Mouse (Mus musculus): ENCODE results near the gene Itgb1bp1. TPM values are rescaled to one million over a fixed set of nuclear protein-coding genes. Genes with fewer than 3 reads are reported as not detected.

The Itgb1bp1 gene
- polyA plus RNA-seq, 1 experiment from 2014 or later = 48.7 TPM

DNA sequence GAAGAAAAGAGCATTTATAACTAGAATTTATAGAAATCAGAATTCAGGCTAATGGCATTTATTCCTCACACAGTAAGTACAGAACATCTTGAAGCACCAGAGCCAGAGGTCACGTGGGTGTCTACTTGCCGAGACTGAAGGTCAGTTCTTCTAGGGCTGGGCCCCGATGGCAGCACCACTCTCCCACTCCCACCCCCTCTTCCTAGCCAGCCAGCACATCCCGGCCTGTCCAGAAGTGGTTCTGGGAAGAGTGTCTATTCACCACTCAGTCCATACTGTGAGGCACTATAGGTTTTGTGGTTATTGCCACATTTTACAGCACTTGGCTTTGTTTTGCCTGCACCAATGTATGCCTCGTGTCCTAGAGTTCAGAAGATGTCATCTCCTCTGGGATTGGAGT, 38.0 kb upstream of the Itgb1bp1 start:
- no peak overlapping the region for H3K9ac ChIP-seq (ENCODE audit: low read length)
- no peak overlapping the region for H3K4me3 ChIP-seq (ENCODE audit: low read depth, low read length)
- no peak overlapping the region for H3K27ac ChIP-seq (ENCODE audit: low read depth)
- DNase-seq (ENCODE audit: low spot score) (no peak), ATAC-seq (replicated peaks; ENCODE audit: low FRiP score, low TSS enrichment, low read depth) (no peak)
- no peak overlapping the region for H3K4me2 ChIP-seq (ENCODE audit: low read length)
- no peaks in the 10 kb centered on the region for H3K9me3 ChIP-seq (ENCODE audit: control insufficient read depth, low read length)
- H3K27me3 ChIP-seq (replicated peaks; ENCODE audit: control insufficient read depth, insufficient read depth, low read length) = no peaks in the 10 kb centered on the region
- H3K4me1 ChIP-seq (replicated peaks; ENCODE audit: control insufficient read depth, insufficient read depth, low read length) = no peaks in the 10 kb centered on the region
- peaks cover 75% of the 10 kb centered on the region for H3K36me3 ChIP-seq (ENCODE audit: control insufficient read depth, insufficient read depth, low read length)
- WGBS = 85% methylated on average over 5 of the region's 5 CpGs

DNA sequence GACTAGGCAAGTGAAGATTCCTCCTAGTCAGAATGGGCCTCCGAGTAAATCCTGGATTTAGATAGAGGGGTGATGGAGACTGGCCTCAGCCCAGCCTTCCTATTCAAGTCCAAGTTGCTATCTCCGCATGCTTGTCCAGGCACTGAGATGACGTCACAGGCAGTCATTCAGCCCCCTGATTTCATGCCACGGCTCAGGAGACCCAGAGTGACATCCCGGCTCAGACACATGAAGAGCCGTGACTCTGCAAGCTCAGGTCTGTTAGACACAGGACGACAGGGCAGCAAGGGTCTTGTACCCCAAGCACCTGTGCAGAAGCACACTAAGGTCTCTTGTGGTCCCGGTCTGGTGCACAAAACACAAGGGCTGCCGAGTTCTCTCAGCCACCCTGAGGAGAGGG, 36.8 kb upstream of the Itgb1bp1 start:
- Histone ChIP-seq H3K36me3 (ENCODE audit: control insufficient read depth, insufficient read depth, low read length) (peaks cover 65% of the 10 kb centered on the region), H3K9ac (ENCODE audit: low read length) (no peak overlapping the region), H3K9me3 (ENCODE audit: control insufficient read depth, low read length) (no peaks in the 10 kb centered on the region), H3K4me3 (ENCODE audit: low read depth, low read length) (no peak overlapping the region), H3K4me2 (ENCODE audit: low read length) (no peak overlapping the region), H3K27me3 (replicated peaks; ENCODE audit: control insufficient read depth, insufficient read depth, low read length) (no peaks in the 10 kb centered on the region), H3K27ac (ENCODE audit: low read depth) (no peak overlapping the region), H3K4me1 (replicated peaks; ENCODE audit: control insufficient read depth, insufficient read depth, low read length) (no peaks in the 10 kb centered on the region)
- DNase-seq (ENCODE audit: low spot score) (no peak), ATAC-seq (replicated peaks; ENCODE audit: low FRiP score, low TSS enrichment, low read depth) (no peak)
- WGBS = 85% methylated on average over 9 of the region's 9 CpGs

DNA sequence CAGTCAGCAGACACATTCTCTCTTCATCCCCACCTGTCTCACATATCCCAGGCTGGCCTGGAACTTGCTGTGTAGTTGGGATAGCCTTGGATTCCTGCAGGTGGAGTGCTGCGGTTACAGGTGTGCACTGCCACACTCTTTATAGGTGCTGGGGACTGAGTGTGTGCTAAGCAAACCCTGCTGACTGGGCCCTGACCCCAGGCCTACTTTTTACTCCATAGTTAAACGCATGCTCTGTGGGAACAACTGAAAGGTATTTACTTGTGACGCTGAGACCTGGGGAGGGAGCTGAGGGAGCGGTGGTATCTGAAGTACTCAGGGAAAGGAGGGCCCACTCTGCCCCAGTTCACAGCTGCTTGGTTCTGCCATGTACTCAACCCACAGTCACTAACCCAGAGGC, 36.2 kb upstream of the Itgb1bp1 start:
- WGBS = 80% methylated on average over 4 of the region's 4 CpGs
- no peak for DNase-seq (ENCODE audit: low spot score)
- 0 out of 2 replicates have a peak, but pooled peaks cover under 1% of the 10 kb centered on the region for H3K4me1 ChIP-seq (replicated peaks; ENCODE audit: control insufficient read depth, insufficient read depth, low read length)
- no peak overlapping the region for H3K27ac ChIP-seq (ENCODE audit: low read depth)
- no peak overlapping the region for H3K9ac ChIP-seq (ENCODE audit: low read length)
- no peak for ATAC-seq (replicated peaks; ENCODE audit: low FRiP score, low TSS enrichment, low read depth)
- H3K36me3 ChIP-seq (ENCODE audit: control insufficient read depth, insufficient read depth, low read length) = peaks cover 59% of the 10 kb centered on the region
- H3K4me2 ChIP-seq (ENCODE audit: low read length) = no peak overlapping the region
- no peaks in the 10 kb centered on the region for H3K27me3 ChIP-seq (replicated peaks; ENCODE audit: control insufficient read depth, insufficient read depth, low read length)
- no peaks in the 10 kb centered on the region for H3K9me3 ChIP-seq (ENCODE audit: control insufficient read depth, low read length)
- H3K4me3 ChIP-seq (ENCODE audit: low read depth, low read length) = no peak overlapping the region

DNA sequence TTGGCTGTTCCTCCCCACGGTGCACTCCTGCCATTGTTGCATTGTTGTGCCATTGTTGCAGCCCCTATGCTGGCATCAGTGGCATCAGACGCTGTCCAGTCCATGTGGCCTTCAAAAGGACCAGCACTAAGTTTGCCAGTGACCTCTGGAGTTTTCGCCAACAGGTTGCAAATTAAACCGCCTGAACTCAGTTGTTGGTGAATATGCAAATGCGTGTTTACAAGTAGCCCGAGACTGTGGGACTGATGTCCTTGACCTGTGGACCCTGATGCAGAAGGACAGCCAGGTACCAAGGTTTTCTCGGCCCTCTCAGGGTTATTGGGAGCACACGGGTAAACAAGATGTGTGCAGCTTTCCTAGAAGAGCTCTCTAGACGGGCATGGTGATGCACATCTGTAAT, 35.1 kb upstream of the Itgb1bp1 start:
- 80% methylated on average over 9 of the region's 9 CpGs for WGBS
- Histone ChIP-seq H3K4me1 (replicated peaks; ENCODE audit: control insufficient read depth, insufficient read depth, low read length) (peaks cover 3% of the 10 kb centered on the region; the same call in 1 of the 2 replicates), H3K4me3 (ENCODE audit: low read depth, low read length) (no peak overlapping the region), H3K27ac (ENCODE audit: low read depth) (no peak overlapping the region), H3K4me2 (ENCODE audit: low read length) (no peak overlapping the region), H3K9me3 (ENCODE audit: control insufficient read depth, low read length) (no peaks in the 10 kb centered on the region), H3K27me3 (replicated peaks; ENCODE audit: control insufficient read depth, insufficient read depth, low read length) (no peaks in the 10 kb centered on the region), H3K36me3 (ENCODE audit: control insufficient read depth, insufficient read depth, low read length) (peaks cover 52% of the 10 kb centered on the region), H3K9ac (ENCODE audit: low read length) (no peak overlapping the region)
- DNase-seq (ENCODE audit: low spot score) (no peak), ATAC-seq (replicated peaks; ENCODE audit: low FRiP score, low TSS enrichment, low read depth) (no peak)

DNA sequence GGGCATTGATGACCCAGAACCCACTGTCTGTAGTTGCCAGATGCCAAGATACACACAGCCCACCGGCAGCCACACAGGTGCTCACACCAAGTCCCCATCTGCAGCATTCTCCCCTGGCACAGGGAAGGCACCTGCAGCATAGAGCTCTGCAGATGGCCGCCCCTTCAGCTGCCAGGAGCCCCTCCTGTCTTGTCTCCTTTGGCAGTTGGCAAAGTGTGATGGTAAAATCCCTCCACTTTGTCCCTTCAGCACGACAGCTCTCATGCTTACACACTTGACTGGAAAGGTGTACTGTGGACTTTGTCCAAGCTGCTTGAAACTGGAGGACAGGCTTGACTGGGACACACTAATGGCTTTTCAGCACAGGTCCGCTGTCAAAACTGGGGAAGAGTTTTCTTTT, 34.2 kb upstream of the Itgb1bp1 start:
- Histone ChIP-seq H3K9me3 (ENCODE audit: control insufficient read depth, low read length) (no peaks in the 10 kb centered on the region), H3K4me3 (ENCODE audit: low read depth, low read length) (no peak overlapping the region), H3K4me1 (replicated peaks; ENCODE audit: control insufficient read depth, insufficient read depth, low read length) (peaks cover 3% of the 10 kb centered on the region; the same call in 1 of the 2 replicates), H3K9ac (ENCODE audit: low read length) (no peak overlapping the region), H3K4me2 (ENCODE audit: low read length) (no peak overlapping the region), H3K27me3 (replicated peaks; ENCODE audit: control insufficient read depth, insufficient read depth, low read length) (no peaks in the 10 kb centered on the region), H3K27ac (ENCODE audit: low read depth) (no peak overlapping the region), H3K36me3 (ENCODE audit: control insufficient read depth, insufficient read depth, low read length) (peaks cover 45% of the 10 kb centered on the region)
- WGBS = 79% methylated on average over 4 of the region's 4 CpGs
- DNase-seq (ENCODE audit: low spot score) = no peak
- no peak for ATAC-seq (replicated peaks; ENCODE audit: low FRiP score, low TSS enrichment, low read depth)

DNA sequence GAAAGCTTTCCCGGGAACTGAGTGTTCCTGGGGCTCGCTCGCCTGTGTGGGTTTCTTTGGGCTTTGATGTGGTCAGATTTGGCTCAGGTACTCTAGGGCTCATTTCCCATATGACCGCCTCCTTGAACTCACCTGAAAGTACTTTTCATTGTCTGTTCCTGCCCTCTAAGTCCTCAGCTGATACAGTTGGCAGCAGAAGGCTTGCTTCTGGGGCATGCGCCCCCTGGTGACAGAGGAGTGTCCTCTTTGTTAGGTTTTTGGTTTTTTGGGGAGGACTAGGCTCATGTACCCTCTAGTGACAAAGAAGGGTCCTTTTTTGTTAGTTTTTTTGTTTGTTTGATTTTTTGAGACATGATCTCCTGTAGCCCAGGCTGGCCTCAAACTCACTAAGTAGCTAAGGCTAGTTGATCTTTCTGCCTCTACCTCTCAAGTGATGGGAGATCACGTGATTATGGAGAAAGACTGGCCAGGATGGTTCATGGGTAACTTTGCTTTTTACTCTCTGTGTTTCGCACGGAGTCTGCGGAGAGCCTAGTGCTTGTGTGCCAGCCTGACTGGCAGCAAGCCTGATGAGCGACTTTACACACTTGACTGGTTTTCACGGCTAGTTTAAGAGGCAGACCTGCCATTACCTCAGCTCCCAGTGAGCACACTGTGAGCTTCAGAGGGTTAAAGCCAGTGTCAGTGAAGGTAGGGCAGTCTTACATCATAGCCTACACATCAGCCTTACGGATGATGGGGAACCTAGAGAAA, 32.2 kb upstream of the Itgb1bp1 start:
- peaks cover 47% of the 10 kb centered on the region for H3K36me3 ChIP-seq (ENCODE audit: control insufficient read depth, insufficient read depth, low read length)
- H3K9ac ChIP-seq (ENCODE audit: low read length) = no peak overlapping the region
- H3K4me2 ChIP-seq (ENCODE audit: low read length) = no peak overlapping the region
- no peaks in the 10 kb centered on the region for H3K27me3 ChIP-seq (replicated peaks; ENCODE audit: control insufficient read depth, insufficient read depth, low read length)
- DNase-seq (ENCODE audit: low spot score) = peak; percentile 75
- H3K4me3 ChIP-seq (ENCODE audit: low read depth, low read length) = no peak overlapping the region
- no peak for ATAC-seq (replicated peaks; ENCODE audit: low FRiP score, low TSS enrichment, low read depth)
- H3K9me3 ChIP-seq (ENCODE audit: control insufficient read depth, low read length) = no peaks in the 10 kb centered on the region
- 82% methylated on average over 12 of the region's 12 CpGs for WGBS
- peaks cover 3% of the 10 kb centered on the region; the same call in 1 of the 2 replicates for H3K4me1 ChIP-seq (replicated peaks; ENCODE audit: control insufficient read depth, insufficient read depth, low read length)
- H3K27ac ChIP-seq (ENCODE audit: low read depth) = no peak overlapping the region

DNA sequence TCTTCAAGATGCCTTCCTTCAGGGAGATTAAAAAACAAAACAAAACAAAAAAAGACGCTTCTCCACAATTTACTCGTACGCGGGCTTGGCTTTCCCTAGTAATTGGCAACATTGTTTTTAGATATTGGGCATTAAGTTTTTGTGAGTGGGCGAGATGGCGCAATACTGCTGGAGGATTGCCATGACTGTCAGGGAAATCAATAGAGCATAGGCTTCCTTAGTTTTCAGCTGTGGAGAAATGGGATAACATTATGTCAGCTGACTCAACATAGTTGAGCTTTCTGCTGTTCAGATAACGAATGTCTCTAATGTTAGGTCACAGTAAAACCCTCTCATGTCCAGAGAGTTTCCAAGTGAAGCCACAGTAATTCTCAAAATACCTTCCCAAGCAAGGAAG, 30.8 kb upstream of the Itgb1bp1 start:
- Histone ChIP-seq H3K4me1 (replicated peaks; ENCODE audit: control insufficient read depth, insufficient read depth, low read length) (peaks cover 3% of the 10 kb centered on the region; the same call in 1 of the 2 replicates), H3K36me3 (ENCODE audit: control insufficient read depth, insufficient read depth, low read length) (peaks cover 49% of the 10 kb centered on the region), H3K27me3 (replicated peaks; ENCODE audit: control insufficient read depth, insufficient read depth, low read length) (no peaks in the 10 kb centered on the region), H3K4me2 (ENCODE audit: low read length) (peak overlapping the region; percentile 44), H3K27ac (ENCODE audit: low read depth) (no peak overlapping the region), H3K9me3 (ENCODE audit: control insufficient read depth, low read length) (no peaks in the 10 kb centered on the region), H3K4me3 (ENCODE audit: low read depth, low read length) (peak overlapping the region; percentile 88), H3K9ac (ENCODE audit: low read length) (peak overlapping the region; percentile 68)
- DNase-seq (ENCODE audit: low spot score) (no peak), ATAC-seq (replicated peaks; ENCODE audit: low FRiP score, low TSS enrichment, low read depth) (no peak)
- 31% methylated on average over 7 of the region's 7 CpGs for WGBS

DNA sequence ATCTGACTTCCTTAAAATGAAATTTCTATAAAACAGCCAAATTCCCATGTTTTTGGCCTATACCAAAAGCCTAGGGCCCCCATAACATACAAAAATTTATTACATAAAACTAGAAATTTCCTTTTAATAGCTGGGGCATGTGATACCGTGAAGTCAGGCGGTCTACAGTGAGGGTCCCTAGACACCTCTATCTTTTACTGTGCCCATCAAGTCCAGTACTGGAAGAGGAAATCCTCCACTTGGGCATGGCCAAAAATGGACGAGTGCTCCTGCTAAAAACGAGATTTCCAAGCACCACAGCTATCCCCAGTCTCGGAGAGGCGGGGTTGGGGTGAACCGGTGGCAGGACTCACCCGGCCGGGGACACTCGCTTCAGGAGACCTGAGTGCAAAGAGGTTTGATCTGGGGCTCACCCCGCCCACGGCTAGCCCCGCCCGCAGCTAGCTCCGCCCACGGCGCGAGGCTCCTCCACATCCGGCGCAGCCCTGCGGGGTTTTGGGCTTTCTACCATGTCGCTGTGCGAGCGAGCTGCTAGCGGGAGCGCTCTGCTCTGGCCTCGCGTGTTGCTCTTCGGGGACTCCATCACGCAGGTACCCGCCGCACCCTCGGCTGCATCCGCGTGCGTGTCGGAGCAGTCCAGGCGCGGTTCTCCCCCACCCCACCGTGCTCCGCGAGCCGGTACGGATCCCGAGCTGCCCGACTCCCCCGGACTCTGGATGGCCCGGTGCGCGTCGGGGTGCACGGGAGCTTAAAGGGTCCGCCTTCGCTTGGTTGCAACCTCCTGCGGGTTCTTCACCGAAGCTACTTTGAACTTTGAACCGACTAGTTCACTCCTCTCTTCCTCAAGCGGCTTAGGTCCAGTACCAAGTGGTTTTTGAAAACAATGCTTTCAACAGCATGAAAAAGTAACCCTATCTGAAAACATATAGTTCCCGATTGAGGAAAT, 30.1 kb upstream of the Itgb1bp1 start, which contains the start of gene Iah1:
Gene Iah1, plus strand, starts transcription at position 467 of the 946 bp plus-strand sequence.
- DNase-seq (ENCODE audit: low spot score) (peak; percentile 92), ATAC-seq (replicated peaks; ENCODE audit: low FRiP score, low TSS enrichment, low read depth) (peak; percentile 92)
- H3K27me3 ChIP-seq (replicated peaks; ENCODE audit: control insufficient read depth, insufficient read depth, low read length) = no peaks in the 10 kb centered on the region
- H3K4me1 ChIP-seq (replicated peaks; ENCODE audit: control insufficient read depth, insufficient read depth, low read length) = peaks cover 3% of the 10 kb centered on the region; the same call in 1 of the 2 replicates
- WGBS = 2% methylated on average over 59 of the region's 59 CpGs
- no peaks in the 10 kb centered on the region for H3K9me3 ChIP-seq (ENCODE audit: control insufficient read depth, low read length)
- H3K4me2 ChIP-seq (ENCODE audit: low read length) = peak within 1 kb of the TSS; percentile 44
- peak within 1 kb of the TSS; percentile 88 for H3K4me3 ChIP-seq (ENCODE audit: low read depth, low read length)
- peaks cover 51% of the 10 kb centered on the region for H3K36me3 ChIP-seq (ENCODE audit: control insufficient read depth, insufficient read depth, low read length)
- H3K9ac ChIP-seq (ENCODE audit: low read length) = peak within 1 kb of the TSS; percentile 68
- peak within 1 kb of the TSS; percentile 60; the same call in 1 of the 2 replicates for H3K27ac ChIP-seq (ENCODE audit: low read depth)
